Mouse (Mus musculus): ENCODE results near the gene Fam222a.

GRCm38 (mm10) chr5:114581486-114581885 lies 13.7 kb downstream of the Fam222a start:
- TF ChIP-seq CTCF (conservative IDR thresholded peaks at IDR 0.05; ENCODE audit: low read length) (no peak), NANOG (IDR thresholded peaks at IDR 0.05; ENCODE audit: borderline replicate concordance, low read length) (no peak)
